Mouse (Mus musculus): ENCODE data around the gene Fkbp10.

GRCm38 (mm10) chr11:100385016-100385415 is 30.5 kb upstream of the Fkbp10 start:
- no peak for TF ChIP-seq CTCF (IDR thresholded peaks at IDR 0.05; ENCODE audit: borderline replicate concordance, insufficient read depth, low read length)
- TF ChIP-seq POLR2A (IDR thresholded peaks at IDR 0.05; ENCODE audit: low read depth, low read length): no peak

Data from embryonic fibroblast, embryonic 13.5 days (primary cell).